ENCODE assay signal across 12 mouse cellular contexts in the genomic region with DNA sequence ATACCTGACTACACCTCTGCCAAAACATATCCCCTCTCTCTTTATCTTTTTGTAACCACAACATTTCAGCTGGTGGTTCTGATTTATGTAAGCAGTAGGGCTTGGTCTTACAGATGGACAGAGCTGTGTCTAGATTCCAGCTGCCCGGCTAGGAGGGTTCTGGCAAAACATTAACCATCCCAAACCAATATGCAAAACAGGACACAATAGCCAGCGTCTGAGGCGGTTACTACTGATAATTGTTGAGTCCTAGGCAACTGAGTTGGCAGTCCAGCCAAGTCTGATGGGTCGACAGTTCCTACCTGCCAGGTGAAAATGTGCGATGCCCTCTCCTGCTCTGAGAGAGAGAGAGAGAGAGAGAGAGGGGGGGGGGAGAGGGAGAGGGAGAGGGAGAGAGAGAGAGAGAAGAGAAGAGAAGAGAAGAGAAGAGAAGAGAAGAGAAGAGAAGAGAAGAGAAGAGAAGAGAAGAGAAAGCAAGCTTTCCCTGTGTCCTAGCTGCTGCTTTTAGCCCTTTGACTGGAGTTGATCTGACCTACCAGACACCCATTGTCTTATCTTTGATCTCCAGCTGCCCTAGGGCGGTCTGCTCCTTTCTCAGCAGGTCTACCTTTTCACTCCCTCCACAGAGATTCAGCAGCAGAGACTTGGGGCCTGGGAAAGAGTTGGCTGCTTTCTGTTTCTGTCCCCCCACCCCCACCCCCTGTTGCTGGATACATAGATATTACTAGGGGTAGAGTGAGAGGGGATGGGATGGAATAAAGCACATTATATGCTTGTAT. TPM values are rescaled to one million over a fixed set of nuclear protein-coding genes. Genes with fewer than 3 reads are reported as not detected.
DNase-seq lines count a peak whose midpoint lies in the region; ATAC-seq and TF ChIP-seq lines count a peak whose summit lies in the region.
"Had no signal": no experiment of that assay in that cellular context is flagged by ENCODE, and none has a peak within 500 bp of the region (broad histone marks: within the 10 kb centered on the region; RNA-seq: fewer than 3 reads in every experiment).

No protein-coding gene starts in this region.

- H3K27me3 ChIP-seq in heart, embryonic 13.5 days (replicated peaks): no peaks in the 10 kb centered on the region
- no peaks in the 10 kb centered on the region for H3K27me3 ChIP-seq in spleen, adult 2 months (ENCODE audit: control insufficient read depth, insufficient read depth, low read length)
- H3K27me3 ChIP-seq: heart, embryonic 15.5 days had no signal

- H3K4me1 ChIP-seq in heart, embryonic 13.5 days: peaks cover 26% of the 10 kb centered on the region
- H3K4me1 ChIP-seq in spleen, adult 2 months (ENCODE audit: control insufficient read depth, insufficient read depth, insufficient read length): no peaks in the 10 kb centered on the region

- H3K4me3 ChIP-seq in heart, embryonic 13.5 days: no peak overlapping the region
- H3K4me3 ChIP-seq in spleen, adult 2 months (ENCODE audit: extremely low read depth, insufficient read depth, insufficient read length): no peak overlapping the region; the same call in 1 of the 2 replicates
- H3K4me3 ChIP-seq: heart, embryonic 15.5 days had no signal

- H3K36me3 ChIP-seq in heart, embryonic 13.5 days: no peaks in the 10 kb centered on the region
- no peaks in the 10 kb centered on the region for H3K36me3 ChIP-seq in spleen, adult 2 months (ENCODE audit: control insufficient read depth, insufficient read depth, low read length)
- H3K36me3 ChIP-seq: heart, embryonic 15.5 days had no signal

- no peak for TF ChIP-seq POLR2A in spleen, adult 2 months (IDR thresholded peaks at IDR 0.05; ENCODE audit: low read depth, low read length)

- no peak; the same call in 1 of the 2 replicates for ATAC-seq in heart, embryonic 13.5 days (ENCODE audit: extremely low read depth, insufficient number of reproducible peaks, low FRiP score, low TSS enrichment)
- no peak for ATAC-seq in inflammation-experienced regulatory T-cells, adult 6 months

- no peak for DNase-seq in heart, adult 9 months (ENCODE audit: low spot score in 2 of 2)
- DNase-seq in c-Kit-positive CD71-positive TER-119-negative erythroid progenitor cells, embryonic 14.5 days (ENCODE audit: low read depth): peak; percentile 73
- DNase-seq in kidney, postnatal 10 days: peak; percentile 67
- no peak for DNase-seq in spleen, adult 2 months (ENCODE audit: low read depth in 1 of 2, low spot score in 2 of 2)
- DNase-seq in right cerebral cortex, postnatal 36 days (ENCODE audit: low spot score in 2 of 2): no peak
- DNase-seq in cerebellum, postnatal 4 days (ENCODE audit: low spot score in 2 of 2): no peak
- DNase-seq: cerebellum, adult 9-11 months; lung, adult 2 months; midbrain, embryonic 14.5 days had no signal

- no peaks in the 10 kb centered on the region for H3K9me3 ChIP-seq in heart, embryonic 13.5 days
- H3K9me3 ChIP-seq: heart, embryonic 15.5 days had no signal

- H3K9ac ChIP-seq in heart, embryonic 13.5 days: no peak overlapping the region
- H3K9ac ChIP-seq: heart, embryonic 15.5 days had no signal

- 58% methylated on average over 6 of the region's 6 CpGs for WGBS in heart, embryonic 13.5 days
- WGBS in spleen, adult 2 months: 79% methylated on average over 6 of the region's 6 CpGs

- H3K27ac ChIP-seq in heart, embryonic 13.5 days (replicated peaks): peak overlapping the region; percentile 53; the same call in 1 of the 2 replicates
- H3K27ac ChIP-seq in spleen, adult 2 months (ENCODE audit: insufficient read depth, low read length): peak overlapping the region; percentile 18; the same call in 1 of the 2 replicates
- H3K27ac ChIP-seq: heart, embryonic 15.5 days had no signal

- peak overlapping the region; percentile 30 for H3K4me2 ChIP-seq in heart, embryonic 13.5 days
- H3K4me2 ChIP-seq: heart, embryonic 15.5 days had no signal

- no peak for TF ChIP-seq CTCF in spleen, adult 2 months (IDR thresholded peaks at IDR 0.05; ENCODE audit: extremely low read depth, insufficient read depth, insufficient read length, insufficient replicate concordance)

RNA-seq across cellular contexts. Expression of a gene that starts 7.6 kb away (rescaled TPM):
- polyA plus RNA-seq in heart, embryonic 13.5 days (2015; fragmentation: Nextera tagmentation; extraction: Ambion mirVana): 4.6 and 6.8 TPM in 2 replicates
- polyA plus RNA-seq in spleen, adult 2 months (2012; rRNA removed): 2.2 and 2.7 TPM in 2 replicates
- not detected for polyA plus RNA-seq in inflammation-experienced regulatory T-cells, adult 6 months (2017; shearing (Covaris generic))

RNA-seq across cellular contexts. Expression of a gene that starts 58.7 kb away (rescaled TPM):
- polyA plus RNA-seq in heart, embryonic 13.5 days (2015; fragmentation: Nextera tagmentation; extraction: Ambion mirVana): 30.5 and 31.5 TPM in 2 replicates
- polyA plus RNA-seq in spleen, adult 2 months (2012; rRNA removed): 7.9 and 10.5 TPM in 2 replicates
- 10 to 100 TPM; 12.0 to 17.0 (median 14.8) TPM for polyA plus RNA-seq in inflammation-experienced regulatory T-cells, adult 6 months (2017; shearing (Covaris generic))

RNA-seq across cellular contexts. Expression of a gene that starts 58.8 kb away (rescaled TPM):
- polyA plus RNA-seq in heart, embryonic 13.5 days (2015; fragmentation: Nextera tagmentation; extraction: Ambion mirVana): 14.0 and 15.3 TPM in 2 replicates
- polyA plus RNA-seq in spleen, adult 2 months (2012; rRNA removed): 1.4 and 1.9 TPM in 2 replicates
- 1 to 10 TPM; 2.8 to 3.2 (median 2.9) TPM for polyA plus RNA-seq in inflammation-experienced regulatory T-cells, adult 6 months (2017; shearing (Covaris generic))

Comparison
In these comparisons a context has a peak if more than half of its experiments do, and no peak if none do; other contexts are left out.
1. DNase-seq: peak in c-Kit-positive CD71-positive TER-119-negative erythroid progenitor cells, embryonic 14.5 days (single experiment) and kidney, postnatal 10 days (single experiment); none in heart, adult 9 months (0 of 2), spleen, adult 2 months (0 of 2), right cerebral cortex, postnatal 36 days (0 of 2) and cerebellum, postnatal 4 days (0 of 2).